ENCODE assay signal across 8 mouse cellular contexts in the genomic region with DNA sequence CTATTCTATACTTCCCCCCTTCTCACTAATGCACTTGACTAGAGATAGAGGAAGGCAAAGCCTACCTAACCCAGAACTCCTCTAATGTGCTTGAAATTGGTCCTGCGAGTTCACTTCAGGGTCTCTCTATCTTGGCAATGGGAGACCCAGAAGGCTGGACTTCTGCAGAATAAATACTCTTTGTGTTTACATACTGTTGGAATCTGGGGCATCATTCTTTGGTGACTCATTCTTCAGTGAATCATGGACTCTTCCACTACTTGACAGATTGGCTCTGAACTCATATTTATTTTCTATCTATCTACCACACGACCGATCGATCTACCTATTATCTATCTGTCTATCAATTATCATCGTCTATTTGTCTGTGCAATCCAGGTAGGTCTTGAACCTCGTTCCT. TPM values are rescaled to one million over a fixed set of nuclear protein-coding genes. Genes with fewer than 3 reads are reported as not detected.
DNase-seq lines count a peak whose midpoint lies in the region; ATAC-seq and TF ChIP-seq lines count a peak whose summit lies in the region.

No protein-coding gene starts in this region.

- H3K27ac ChIP-seq in heart, embryonic 10.5 days = no peak overlapping the region
- no peak overlapping the region for H3K27ac ChIP-seq in CH12.LX (ENCODE audit: insufficient read depth, low read depth)
- H3K27ac ChIP-seq in forebrain, postnatal 0 days (ENCODE audit: low read depth, low read length) = no peak overlapping the region
- no peak overlapping the region for H3K27ac ChIP-seq in liver, embryonic 16.5 days (ENCODE audit: low read length)

- peak overlapping the region; percentile 74 for H3K4me3 ChIP-seq in heart, embryonic 10.5 days
- peak overlapping the region in 2 of 3 experiments; percentile 78 to 88 for H3K4me3 ChIP-seq in CH12.LX (replicated peaks in 1 of 3; ENCODE audit: low read depth in 2 of 3, low read length in 2 of 3, poor library complexity in 1 of 3)
- H3K4me3 ChIP-seq in forebrain, postnatal 0 days (ENCODE audit: low read depth, low read length) = no peak overlapping the region
- H3K4me3 ChIP-seq in liver, embryonic 16.5 days (ENCODE audit: low read depth, low read length) = no peak overlapping the region

- TF ChIP-seq EP300 in CH12.LX (IDR thresholded peaks at IDR 0.05; ENCODE audit: low read length) = no peak

- H3K27me3 ChIP-seq in heart, embryonic 10.5 days (ENCODE audit: insufficient read depth, poor library complexity, severe bottlenecking) = no peaks in the 10 kb centered on the region
- no peaks in the 10 kb centered on the region for H3K27me3 ChIP-seq in CH12.LX (replicated peaks)
- H3K27me3 ChIP-seq in forebrain, postnatal 0 days (ENCODE audit: insufficient read depth, low read length) = no peaks in the 10 kb centered on the region
- no peaks in the 10 kb centered on the region for H3K27me3 ChIP-seq in liver, embryonic 16.5 days (ENCODE audit: control insufficient read depth, insufficient read depth, low read depth, low read length)

- dilution Hi-C loops in CH12.LX (cut with MboI; ENCODE audit: extremely low pct_ligation_motif_present, extremely low pct_unique_long_range_greater_than_20kb, low sequenced_read_pairs) = no loop called here

- TF ChIP-seq CTCF in CH12.LX (conservative IDR thresholded peaks at IDR 0.05 in 1 of 2, IDR thresholded peaks at IDR 0.05 in 1 of 2; ENCODE audit: low read depth in 2 of 2, low read length in 2 of 2) = no peak
- no peak for TF ChIP-seq CTCF in forebrain, postnatal 0 days (IDR thresholded peaks at IDR 0.05; ENCODE audit: low read depth)

- no peak for ATAC-seq in forebrain, postnatal 0 days
- ATAC-seq in liver, embryonic 16.5 days (ENCODE audit: low read depth) = no peak

- WGBS in heart, embryonic 10.5 days = 89% methylated on average over 6 of the region's 6 CpGs
- 97% methylated on average over 6 of the region's 6 CpGs for WGBS in forebrain, postnatal 0 days
- 82% methylated on average over 6 of the region's 6 CpGs for WGBS in liver, embryonic 16.5 days (ENCODE audit: insufficient replicate concordance)

- no peak for DNase-seq in heart, embryonic 10.5 days (ENCODE audit: low spot score)
- no peak for DNase-seq in heart, postnatal 10 days
- DNase-seq in CH12.LX (ENCODE audit: extremely low read depth) = no peak
- DNase-seq in forebrain, postnatal 0 days = no peak
- DNase-seq in yolk sac, embryonic 10.5 days (ENCODE audit: low spot score) = no peak
- no peak for DNase-seq in adrenal gland, adult 2 months
- no peak for DNase-seq in cerebellum, postnatal 4 days (ENCODE audit: low spot score in 2 of 2)

- in situ Hi-C loops in CH12.LX (cut with MboI; ENCODE audit: low pct_ligation_motif_present, low pct_unique_long_range_greater_than_20kb, low sequenced_read_pairs) = no loop called here

- H3K79me2 ChIP-seq in CH12.LX (replicated peaks; ENCODE audit: control insufficient read depth, extremely low read depth, insufficient read depth, poor library complexity, severe bottlenecking) = no peaks in the 10 kb centered on the region; the same call in 1 of the 2 replicates

- intact Hi-C loops in heart, postnatal 10 days (cut with DNase I) = no loop called here

- no peaks in the 10 kb centered on the region for H3K9me3 ChIP-seq in heart, embryonic 10.5 days
- H3K9me3 ChIP-seq in CH12.LX (replicated peaks; ENCODE audit: low read length) = peaks cover 2% of the 10 kb centered on the region
- H3K9me3 ChIP-seq in forebrain, postnatal 0 days (ENCODE audit: low read length) = no peaks in the 10 kb centered on the region
- H3K9me3 ChIP-seq in liver, embryonic 16.5 days (replicated peaks; ENCODE audit: control insufficient read depth, low read length) = no peaks in the 10 kb centered on the region

- H3K4me2 ChIP-seq in CH12.LX (ENCODE audit: insufficient read depth, low read depth, poor library complexity, severe bottlenecking) = peak overlapping the region; percentile 90
- peak overlapping the region; percentile 64 for H3K4me2 ChIP-seq in forebrain, postnatal 0 days (ENCODE audit: low read depth)
- H3K4me2 ChIP-seq in liver, embryonic 16.5 days (ENCODE audit: low read depth, low read length) = peak overlapping the region; percentile 82; the same call in 1 of the 2 replicates

- peaks cover 11% of the 10 kb centered on the region for H3K36me3 ChIP-seq in heart, embryonic 10.5 days
- peaks cover 7 to 13% of the 10 kb centered on the region in 2 experiments for H3K36me3 ChIP-seq in CH12.LX (replicated peaks in 1 of 2; ENCODE audit: control insufficient read depth in 1 of 2, insufficient read depth in 1 of 2, low read length in 1 of 2)
- H3K36me3 ChIP-seq in forebrain, postnatal 0 days (ENCODE audit: insufficient read depth) = peaks cover 8% of the 10 kb centered on the region
- peaks cover 8% of the 10 kb centered on the region for H3K36me3 ChIP-seq in liver, embryonic 16.5 days (ENCODE audit: control insufficient read depth, insufficient read depth)

- H3K9ac ChIP-seq in CH12.LX (ENCODE audit: insufficient read depth, low read depth) = peak overlapping the region; percentile 95; the same call in 1 of the 2 replicates
- H3K9ac ChIP-seq in forebrain, postnatal 0 days = no peak overlapping the region
- no peak overlapping the region for H3K9ac ChIP-seq in liver, embryonic 16.5 days (ENCODE audit: low read depth, low read length)

- no peak for TF ChIP-seq POLR2A in CH12.LX (IDR thresholded peaks at IDR 0.05; ENCODE audit: low read depth, low read length)

- TF ChIP-seq RAD21 in CH12.LX (IDR thresholded peaks at IDR 0.05; ENCODE audit: low read depth, low read length) = no peak

- H3K4me1 ChIP-seq in heart, embryonic 10.5 days = 0 out of 2 replicates have a peak, but pooled peaks cover 3% of the 10 kb centered on the region
- H3K4me1 ChIP-seq in CH12.LX (ENCODE audit: control insufficient read depth in 1 of 2, insufficient read depth in 2 of 2) = peaks cover 2 to 5% of the 10 kb centered on the region in 2 experiments; a peak in 2 of 4 replicates
- H3K4me1 ChIP-seq in forebrain, postnatal 0 days (ENCODE audit: insufficient read depth) = peaks cover 4% of the 10 kb centered on the region; the same call in 1 of the 2 replicates
- peaks cover 2% of the 10 kb centered on the region; the same call in 1 of the 2 replicates for H3K4me1 ChIP-seq in liver, embryonic 16.5 days (ENCODE audit: control insufficient read depth, low read depth, low read length)

TF ChIP-seq in CH12.LX, 34 proteins besides CTCF, POLR2A, EP300 and RAD21 (continues in another document):
- TF ChIP-seq JUN (IDR thresholded peaks at IDR 0.05; ENCODE audit: insufficient read depth, low read depth, low read length) = no peak
- no peak for TF ChIP-seq POLR2AphosphoS2 (IDR thresholded peaks at IDR 0.05; ENCODE audit: low read depth, low read length)
- TF ChIP-seq RCOR1 (conservative IDR thresholded peaks at IDR 0.05; ENCODE audit: low read depth, low read length) = no peak
- TF ChIP-seq MEF2A (IDR thresholded peaks at IDR 0.05; ENCODE audit: borderline replicate concordance, low read depth, low read length) = no peak
- no peak for TF ChIP-seq MAX (IDR thresholded peaks at IDR 0.05; ENCODE audit: low read length)
- no peak for TF ChIP-seq CHD2 (IDR thresholded peaks at IDR 0.05; ENCODE audit: low read length)
- no peak for TF ChIP-seq ELF1 (IDR thresholded peaks at IDR 0.05; ENCODE audit: low read depth, low read length)
- no peak for TF ChIP-seq HCFC1 (IDR thresholded peaks at IDR 0.05; ENCODE audit: low read depth, low read length)
- no peak for TF ChIP-seq TCF12 (IDR thresholded peaks at IDR 0.05; ENCODE audit: low read depth, low read length)
- no peak for TF ChIP-seq KAT2A (IDR thresholded peaks at IDR 0.05; ENCODE audit: insufficient replicate concordance, low read length)
- TF ChIP-seq NELFE (IDR thresholded peaks at IDR 0.05; ENCODE audit: low read depth, low read length) = no peak
- no peak for TF ChIP-seq MAZ (IDR thresholded peaks at IDR 0.05; ENCODE audit: low read depth, low read length)
- no peak for TF ChIP-seq ZNF384 (IDR thresholded peaks at IDR 0.05; ENCODE audit: low read depth, low read length)

RNA-seq across cellular contexts. Expression of gene Fpgt, which starts 1.1 kb away (rescaled TPM):
- 11.3 and 12.2 TPM in 2 replicates for polyA plus RNA-seq in heart, embryonic 10.5 days (2016; fragmentation: Nextera tagmentation; extraction: Ambion mirVana)
- total RNA-seq in heart, postnatal 10 days (2021) = 10 to 100 TPM; 12.0 to 13.5 TPM
- total RNA-seq in CH12.LX (2012; rRNA removed) = 16.7 and 17.6 TPM in 2 replicates
- total RNA-seq in CH12.LX (2014; rRNA removed) = 52.3 and 63.7 TPM in 2 replicates
- 15.4 and 16.2 TPM in 2 replicates for polyA plus RNA-seq in CH12.LX (2012; ENCODE audit: insufficient read length, low read depth)
- 33.3 and 39.3 TPM in 2 replicates for total RNA-seq in forebrain, postnatal 0 days (2014; rRNA removed)
- 15.5 and 16.1 TPM in 2 replicates for polyA plus RNA-seq in forebrain, postnatal 0 days (2015; fragmentation: Nextera tagmentation; extraction: Ambion mirVana)
- polyA plus RNA-seq in liver, embryonic 16.5 days (2015; fragmentation: Nextera tagmentation; extraction: Ambion mirVana) = 5.1 and 5.9 TPM in 2 replicates
- total RNA-seq in adrenal gland, adult 2 months (2021) = 10 to 100 TPM; 26.6 to 34.7 TPM
- 4.4 and 6.3 TPM in 2 replicates for polyA plus RNA-seq in adrenal gland, adult 2 months (2012; rRNA removed)

RNA-seq across cellular contexts. Expression of gene Lrriq3, which starts 1.2 kb away (rescaled TPM):
- 0.74 and 0.80 TPM in 2 replicates for polyA plus RNA-seq in heart, embryonic 10.5 days (2016; fragmentation: Nextera tagmentation; extraction: Ambion mirVana)
- total RNA-seq in heart, postnatal 10 days (2021) = under 1 TPM; 0.25 to 0.34 TPM
- total RNA-seq in CH12.LX (2012; rRNA removed) (0.68 and 0.71 TPM in 2 replicates), CH12.LX (2014; rRNA removed) (1.7 and 1.9 TPM in 2 replicates)
- 0.51 and 0.82 TPM in 2 replicates for polyA plus RNA-seq in CH12.LX (2012; ENCODE audit: insufficient read length, low read depth)
- total RNA-seq in forebrain, postnatal 0 days (2014; rRNA removed) = 0.81 and 1.2 TPM in 2 replicates
- 1.1 and 1.4 TPM in 2 replicates for polyA plus RNA-seq in forebrain, postnatal 0 days (2015; fragmentation: Nextera tagmentation; extraction: Ambion mirVana)
- 0.40 and 0.57 TPM in 2 replicates for polyA plus RNA-seq in liver, embryonic 16.5 days (2015; fragmentation: Nextera tagmentation; extraction: Ambion mirVana)
- total RNA-seq in adrenal gland, adult 2 months (2021) = 1 to 10 TPM in 1 of 2 experiments, under 1 TPM in 1; 0.89 to 1.0 TPM
- 0.12 and 0.44 TPM in 2 replicates for polyA plus RNA-seq in adrenal gland, adult 2 months (2012; rRNA removed)

RNA-seq across cellular contexts. Expression of gene Tnni3k, which starts 36.9 kb away (rescaled TPM):
- polyA plus RNA-seq in heart, embryonic 10.5 days (2016; fragmentation: Nextera tagmentation; extraction: Ambion mirVana) = 14.2 and 34.0 TPM in 2 replicates
- 100 to 1,000 TPM in 1 of 2 experiments, 10 to 100 TPM in 1; 95.5 to 104 TPM for total RNA-seq in heart, postnatal 10 days (2021)
- not detected in 2 replicates for total RNA-seq in CH12.LX (2012; rRNA removed)
- 0.07 TPM in 1 of 2 replicates, not detected in the other for total RNA-seq in CH12.LX (2014; rRNA removed)
- polyA plus RNA-seq in CH12.LX (2012; ENCODE audit: insufficient read length, low read depth) = 0.11 TPM in 1 of 2 replicates, not detected in the other
- total RNA-seq in forebrain, postnatal 0 days (2014; rRNA removed) = 0.05 TPM in 1 of 2 replicates, not detected in the other
- polyA plus RNA-seq in forebrain, postnatal 0 days (2015; fragmentation: Nextera tagmentation; extraction: Ambion mirVana) = 0.09 and 0.10 TPM in 2 replicates
- polyA plus RNA-seq in liver, embryonic 16.5 days (2015; fragmentation: Nextera tagmentation; extraction: Ambion mirVana) = not detected in 2 replicates
- total RNA-seq in adrenal gland, adult 2 months (2021) = not detected
- polyA plus RNA-seq in adrenal gland, adult 2 months (2012; rRNA removed) = not detected in 2 replicates

Comparison
In these comparisons a context has a peak if more than half of its experiments do, and no peak if none do; other contexts are left out.
1. H3K4me3 ChIP-seq: peak in heart, embryonic 10.5 days (single experiment) and CH12.LX (2 of 3); none in forebrain, postnatal 0 days (single experiment) and liver, embryonic 16.5 days (single experiment).
2. RNA of gene Tnni3k, which starts 36.9 kb away (polyA plus RNA-seq): 14.2 to 34.0 TPM in heart, embryonic 10.5 days; 0.09 to 0.10 TPM in forebrain, postnatal 0 days, 0.11 TPM in CH12.LX, not detected in liver, embryonic 16.5 days and not detected in adrenal gland, adult 2 months; every median in the first group is over 10 times any median in the second.
3. Peak in every context shown above with its lines, with median percentiles within 50 percentile points of each other: H3K4me2 ChIP-seq.